Mouse (Mus musculus) lung, adult 2 months (tissue): ENCODE data around the gene Mtcl1.

Experiments
- CTCF ChIP-seq: fragments of 200-500 bp; IDR thresholded peaks from 2 replicates; pipeline ENCODE4 v1.5.1; 2011; ENCODE audit warnings: mild to moderate bottlenecking, low read length, control low read depth; ENCODE audit not compliant: insufficient read depth
- POLR2A ChIP-seq: fragments of 200-500 bp; IDR thresholded peaks from 2 replicates; pipeline ENCODE4 v1.6.1; 2011; ENCODE audit warnings: low read depth, mild to moderate bottlenecking, control low read depth, low read length, borderline replicate concordance; ENCODE audit errors: extremely low read depth

- TF ChIP-seq CTCF (no peak), POLR2A (no peak)
Measured at GRCm38 (mm10) chr17:66486576-66486975, 37.0 kb upstream of the Mtcl1 start.
